Mouse (Mus musculus) myocyte (in vitro differentiated cells): ENCODE measurements around the gene Elavl2.

Source experiments
- CEBPB ChIP-seq: IDR thresholded peaks from 2 replicates; pipeline ENCODE4 v1.6.1; 2011; ENCODE audit warnings: mild to moderate bottlenecking, moderate library complexity; ENCODE audit not compliant: poor library complexity, insufficient read depth, severe bottlenecking
- E2F4 ChIP-seq: IDR thresholded peaks from one replicate; pipeline ENCODE4 v1.6.1; 2011; ENCODE audit warnings: mild to moderate bottlenecking, control low read depth, moderate library complexity; ENCODE audit not compliant: insufficient read depth
- POLR2A ChIP-seq: IDR thresholded peaks from one replicate; pipeline ENCODE4 v1.6.1; 2011; ENCODE audit warnings: low read depth, mild to moderate bottlenecking, control low read depth, moderate library complexity; ENCODE audit not compliant: insufficient read length
- POLR2AphosphoS2 ChIP-seq: IDR thresholded peaks from one replicate; pipeline ENCODE4 v1.6.1; 2011; ENCODE audit warnings: low read depth, control low read depth; ENCODE audit not compliant: insufficient read length
- TCF12 ChIP-seq: IDR thresholded peaks from one replicate; pipeline ENCODE4 v1.6.1; 2011; ENCODE audit warnings: mild to moderate bottlenecking, control low read depth; ENCODE audit not compliant: poor library complexity, insufficient read depth, severe bottlenecking

GRCm38 (mm10) chr4:91399510-91400196 is 932 bp downstream of the Elavl2 start:
- no peak for TF ChIP-seq CEBPB
- TF ChIP-seq POLR2AphosphoS2, result no peak
- TF ChIP-seq POLR2A, result no peak
- no peak for TF ChIP-seq TCF12
- TF ChIP-seq E2F4, result no peak
